Mouse (Mus musculus) CH12.LX (cell line): ENCODE results near the gene Rsad1. TPM values are rescaled to one million over a fixed set of nuclear protein-coding genes. Genes with fewer than 3 reads are reported as not detected.
A peak's percentile ranks its signal among the peaks of the same experiment; 100 is the strongest.

Experiments
- DNase-seq: peaks from one replicate; pipeline ENCODE4 v3.0.0-alpha.2; 2013; ENCODE audit errors: extremely low read depth
- H3K27ac ChIP-seq: 2 replicates; pipeline ENCODE4 v1.5.1; 2012; ENCODE audit warnings: low read depth, mild to moderate bottlenecking, control low read depth, moderate library complexity; ENCODE audit not compliant: insufficient read depth
- H3K27me3 ChIP-seq: replicated peaks from 2 replicates; pipeline ENCODE3; 2012; ENCODE audit warnings: inconsistent platforms
- H3K36me3 ChIP-seq, 2 experiments: replicated peaks in 1 of 2; 2 replicates each; pipeline versions ENCODE3 to v1.6.1; 2012; ENCODE audit warnings: inconsistent platforms in 1 of 2, low read length in 1 of 2, mild to moderate bottlenecking in 1 of 2, mixed read lengths in 1 of 2, moderate library complexity in 1 of 2; ENCODE audit not compliant: control insufficient read depth in 1 of 2, insufficient read depth in 1 of 2
- H3K4me1 ChIP-seq, 2 experiments: 2 replicates each; pipeline ENCODE4 v1.6.1; 2012; ENCODE audit warnings: inconsistent platforms in 1 of 2, moderate library complexity in 1 of 2; ENCODE audit not compliant: insufficient read depth in 2 of 2, control insufficient read depth in 1 of 2
- H3K4me2 ChIP-seq: 2 replicates; pipeline ENCODE4 v1.6.1; 2012; ENCODE audit warnings: low read depth, mild to moderate bottlenecking, control low read depth; ENCODE audit not compliant: poor library complexity, insufficient read depth, severe bottlenecking
- H3K4me3 ChIP-seq, 3 experiments: fragments of 150-350 bp in 1 of 3; sonication (generic) in 1 of 3; replicated peaks in 1 of 3; 2 replicates each; pipeline versions ENCODE3 to v1.5.1; 2011 to 2012; ENCODE audit warnings: low read depth in 2 of 3, low read length in 2 of 3, mild to moderate bottlenecking in 2 of 3, moderate library complexity in 2 of 3, control low read depth in 1 of 3, improper control_type of control experiment in 1 of 3, inconsistent platforms in 1 of 3, mixed read lengths in 1 of 3; ENCODE audit not compliant: poor library complexity in 1 of 3
- H3K79me2 ChIP-seq: replicated peaks from 2 replicates; pipeline ENCODE4 v1.6.1; 2012; ENCODE audit warnings: mild to moderate bottlenecking, moderate library complexity; ENCODE audit not compliant: control insufficient read depth, poor library complexity, insufficient read depth, severe bottlenecking; ENCODE audit errors: extremely low read depth
- H3K9ac ChIP-seq: 2 replicates; pipeline ENCODE4 v1.6.1; 2012; ENCODE audit warnings: low read depth, mild to moderate bottlenecking, control low read depth, moderate library complexity; ENCODE audit not compliant: insufficient read depth
- H3K9me3 ChIP-seq: replicated peaks from 2 replicates; pipeline ENCODE3; 2012; ENCODE audit warnings: low read length, inconsistent platforms, mixed read lengths
- BHLHE40 ChIP-seq: IDR thresholded peaks from 2 replicates; pipeline ENCODE4 v1.6.1; 2011; ENCODE audit warnings: mild to moderate bottlenecking, low read depth, low read length, improper control_type of control experiment
- E2F4 ChIP-seq: IDR thresholded peaks from 2 replicates; pipeline ENCODE4 v1.6.1; 2011; ENCODE audit warnings: low read depth, low read length, improper control_type of control experiment; ENCODE audit not compliant: insufficient replicate concordance
- ELF1 ChIP-seq: IDR thresholded peaks from 2 replicates; pipeline ENCODE4 v1.6.1; 2014; ENCODE audit warnings: low read depth, mild to moderate bottlenecking, inconsistent platforms, low read length, improper control_type of control experiment
- EP300 ChIP-seq: IDR thresholded peaks from 2 replicates; pipeline ENCODE4 v1.6.1; 2011; ENCODE audit warnings: low read length, improper control_type of control experiment
- ETS1 ChIP-seq: conservative IDR thresholded peaks from 2 replicates; pipeline ENCODE4 v1.6.1; 2012; ENCODE audit warnings: low read depth, mild to moderate bottlenecking, inconsistent platforms, low read length, improper control_type of control experiment, moderate library complexity
- GABPA ChIP-seq: IDR thresholded peaks from 2 replicates; pipeline ENCODE4 v1.6.1; 2012; ENCODE audit warnings: low read depth, low read length, improper control_type of control experiment, inconsistent platforms; ENCODE audit not compliant: insufficient replicate concordance
- HCFC1 ChIP-seq: IDR thresholded peaks from 2 replicates; pipeline ENCODE4 v1.6.1; 2012; ENCODE audit warnings: low read depth, mild to moderate bottlenecking, inconsistent platforms, low read length, improper control_type of control experiment
- IRF4 ChIP-seq: IDR thresholded peaks from 2 replicates; pipeline ENCODE4 v1.6.1; 2014; ENCODE audit warnings: low read depth, mild to moderate bottlenecking, inconsistent platforms, low read length, improper control_type of control experiment
- JUN ChIP-seq: IDR thresholded peaks from 2 replicates; pipeline ENCODE4 v1.6.1; 2011; ENCODE audit warnings: low read depth, mild to moderate bottlenecking, low read length, improper control_type of control experiment, moderate library complexity; ENCODE audit not compliant: insufficient read depth
- JUND ChIP-seq: conservative IDR thresholded peaks from 2 replicates; pipeline ENCODE4 v1.6.1; 2011; ENCODE audit warnings: low read depth, low read length, improper control_type of control experiment
- MAZ ChIP-seq: IDR thresholded peaks from 2 replicates; pipeline ENCODE4 v1.6.1; 2012; ENCODE audit warnings: low read depth, mild to moderate bottlenecking, inconsistent platforms, low read length, improper control_type of control experiment, moderate library complexity
- MXI1 ChIP-seq: IDR thresholded peaks from 2 replicates; pipeline ENCODE4 v1.6.1; 2011; ENCODE audit warnings: mild to moderate bottlenecking, low read depth, low read length, improper control_type of control experiment
- PAX5 ChIP-seq: IDR thresholded peaks from 2 replicates; pipeline ENCODE4 v1.6.1; 2012; ENCODE audit warnings: low read length, inconsistent platforms, mixed read lengths
- POLR2A ChIP-seq: IDR thresholded peaks from 2 replicates; pipeline ENCODE4 v1.6.1; 2011; ENCODE audit warnings: low read depth, mild to moderate bottlenecking, improper control_type of control experiment, low read length
- POLR2AphosphoS2 ChIP-seq: IDR thresholded peaks from 2 replicates; pipeline ENCODE4 v1.6.1; 2011; ENCODE audit warnings: low read depth, low read length, improper control_type of control experiment
- SMC3 ChIP-seq: IDR thresholded peaks from 2 replicates; pipeline ENCODE4 v1.6.1; 2011; ENCODE audit warnings: low read depth, low read length, improper control_type of control experiment
- TBP ChIP-seq: conservative IDR thresholded peaks from 2 replicates; pipeline ENCODE4 v1.6.1; 2011; ENCODE audit warnings: low read depth, low read length, improper control_type of control experiment
- TCF12 ChIP-seq: IDR thresholded peaks from 2 replicates; pipeline ENCODE4 v1.6.1; 2014; ENCODE audit warnings: low read depth, mild to moderate bottlenecking, inconsistent platforms, low read length, improper control_type of control experiment
- USF1 ChIP-seq: IDR thresholded peaks from 2 replicates; pipeline ENCODE4 v1.6.1; 2014; ENCODE audit warnings: low read depth, mild to moderate bottlenecking, inconsistent platforms, low read length, improper control_type of control experiment
- ZC3H11A ChIP-seq: IDR thresholded peaks from 2 replicates; pipeline ENCODE4 v1.6.1; 2012; ENCODE audit warnings: low read depth, mild to moderate bottlenecking, inconsistent platforms, low read length, improper control_type of control experiment
- ZMIZ1 ChIP-seq: IDR thresholded peaks from 2 replicates; pipeline ENCODE4 v1.6.1; 2012; ENCODE audit warnings: low read depth, mild to moderate bottlenecking, inconsistent platforms, low read length, improper control_type of control experiment
- ZNF384 ChIP-seq: IDR thresholded peaks from 2 replicates; pipeline ENCODE4 v1.6.1; 2012; ENCODE audit warnings: low read depth, low read length, improper control_type of control experiment, inconsistent platforms
- dilution Hi-C: fragments of 300-500 bp; cut with MboI; formaldehyde crosslinking; loops from 2 replicates; pipeline ENCODE4 v1.14.3; 2020; ENCODE audit warnings: low sequenced_read_pairs; ENCODE audit not compliant: extremely low pct_unique_long_range_greater_than_20kb, extremely low pct_ligation_motif_present
- in situ Hi-C: fragments of 300-500 bp; cut with MboI; formaldehyde crosslinking; loops from 3 replicates; pipeline ENCODE4 v1.14.3; 2019; ENCODE audit warnings: low sequenced_read_pairs, low pct_ligation_motif_present, low pct_unique_long_range_greater_than_20kb, mixed read lengths
- polyA plus RNA-seq: library from polyadenylated mRNA; unstranded; fragments of >175 nt; gene quantifications from 2 replicates; pipeline ENCODE4 v1.2.1, GENCODE M21; 2012; ENCODE audit warnings: low read depth; ENCODE audit not compliant: insufficient read length
- total RNA-seq, 2 experiments: library from RNA; depleted of rRNA; stranded (reverse); fragments of 300-350 nt in 1 of 2; fragments of >200 nt in 1 of 2; gene quantifications; 2 replicates each; pipeline ENCODE4 v1.2.3; 2012 to 2014

The Rsad1 gene
- total and polyA plus RNA-seq, 3 experiments: 7.3 to 9.3 (median 9.2) TPM

DNA sequence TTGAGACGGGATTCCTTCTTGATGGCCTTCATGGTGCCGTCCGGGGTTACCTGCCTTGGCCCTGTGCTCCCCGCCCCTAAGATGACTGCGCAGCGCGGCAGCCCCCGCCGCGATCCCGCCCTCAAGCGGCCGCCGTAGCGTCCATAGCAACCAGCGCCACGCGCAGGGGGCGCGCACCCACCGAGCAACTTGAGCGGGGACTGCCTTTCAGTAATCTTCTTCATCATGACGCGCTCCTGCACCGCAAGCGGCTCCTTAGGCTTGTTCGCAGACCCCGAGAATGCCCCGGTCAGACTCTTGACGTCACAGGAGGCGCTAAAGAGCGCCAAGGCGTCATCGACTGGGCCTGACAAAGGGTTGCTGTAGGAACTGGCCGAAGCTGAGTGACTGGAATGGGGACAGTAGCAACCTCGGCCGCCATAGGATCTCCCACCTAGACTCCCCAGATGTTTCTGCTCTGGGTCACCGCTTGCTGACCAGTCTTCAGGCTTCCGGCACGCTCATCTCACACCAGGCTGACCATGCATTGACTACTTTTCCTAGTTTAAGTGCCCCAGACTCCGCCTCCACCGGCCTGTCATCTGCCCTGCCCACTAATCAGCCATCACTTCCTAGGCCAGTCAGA, 27.7 kb downstream of the Rsad1 start, which contains the start of gene Mycbpap (continued):
- 0 out of 2 replicates have a peak, but pooled peaks have one; percentile 53 for TF ChIP-seq E2F4
- TF ChIP-seq USF1: no peak
- TF ChIP-seq TBP: 0 out of 2 replicates have a peak, but pooled peaks have one; percentile 23
- TF ChIP-seq TCF12: 0 out of 2 replicates have a peak, but pooled peaks have one; percentile 17
- peak; percentile 47; the same call in 1 of the 2 replicates for TF ChIP-seq ZMIZ1
- TF ChIP-seq MXI1: peak; percentile 98
- peak; percentile 66 for TF ChIP-seq ELF1
- TF ChIP-seq ETS1: no peak
- TF ChIP-seq MAZ: peak; percentile 61; the same call in 1 of the 2 replicates
- no peak for TF ChIP-seq JUN
- no peak for TF ChIP-seq ZNF384

DNA sequence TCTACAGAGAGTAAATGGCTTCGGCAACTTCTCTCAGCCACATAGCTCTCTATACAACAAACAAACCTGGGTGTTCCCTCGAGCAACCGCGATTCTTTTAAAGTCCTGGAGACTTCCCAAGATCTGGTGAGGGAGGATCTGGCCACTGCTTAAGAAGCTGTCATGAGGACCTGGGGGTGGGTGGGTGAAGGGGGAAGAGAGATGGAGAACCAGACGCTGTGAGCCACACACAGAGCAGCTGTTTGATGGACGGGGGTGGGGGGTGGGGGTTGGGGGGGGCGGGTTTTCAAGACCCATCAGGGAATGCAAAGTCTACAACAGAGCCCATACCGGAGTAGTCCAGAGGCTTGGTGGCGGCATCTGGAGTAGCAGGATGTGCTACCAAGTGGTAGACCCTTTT, 35.6 kb downstream of the Rsad1 start:
- Histone ChIP-seq H3K27ac (no peak overlapping the region), H3K36me3 (no peaks in the 10 kb centered on the region), H3K4me3 (no peak overlapping the region), H3K4me1 (peaks cover 0 to 8% of the 10 kb centered on the region in 2 experiments; a peak in 1 of 4 replicates), H3K4me2 (no peak overlapping the region), H3K9ac (no peak overlapping the region), H3K9me3 (peaks cover 20% of the 10 kb centered on the region), H3K79me2 (no peaks in the 10 kb centered on the region), H3K27me3 (peaks cover 30% of the 10 kb centered on the region)
- in situ Hi-C loops (no loop called here), dilution Hi-C loops (no loop called here)
- no peak for DNase-seq
- TF ChIP-seq POLR2A (no peak), JUN (no peak), BHLHE40 (no peak), ZC3H11A (no peak), E2F4 (no peak), POLR2AphosphoS2 (no peak), ZMIZ1 (no peak), MXI1 (no peak), IRF4 (no peak), MAZ (no peak), PAX5 (no peak), TBP (no peak), ETS1 (no peak), GABPA (no peak), EP300 (no peak), JUND (no peak), USF1 (no peak), HCFC1 (no peak), SMC3 (no peak)
